8 mouse cellular contexts compared by ENCODE assay signal in genomic region chr16:33950830-33951229, GRCm38 (mm10). TPM values are rescaled to one million over a fixed set of nuclear protein-coding genes. Genes with fewer than 3 reads are reported as not detected.
DNase-seq lines count a peak whose midpoint lies in the region; ATAC-seq and TF ChIP-seq lines count a peak whose summit lies in the region.

No protein-coding gene starts in this region.

- H3K36me3 ChIP-seq in hindbrain, embryonic 13.5 days = peaks cover 34% of the 10 kb centered on the region
- peaks cover 4% of the 10 kb centered on the region for H3K36me3 ChIP-seq in lung, postnatal 0 days (ENCODE audit: insufficient read depth, low read length)

- H3K9me3 ChIP-seq in hindbrain, embryonic 13.5 days = no peaks in the 10 kb centered on the region
- no peaks in the 10 kb centered on the region for H3K9me3 ChIP-seq in lung, postnatal 0 days (ENCODE audit: low read length)

- no peak overlapping the region for H3K9ac ChIP-seq in hindbrain, embryonic 13.5 days
- H3K9ac ChIP-seq in lung, postnatal 0 days (replicated peaks; ENCODE audit: low read depth) = no peak overlapping the region

- 0 out of 2 replicates have a peak, but pooled peaks cover 3% of the 10 kb centered on the region for H3K4me1 ChIP-seq in hindbrain, embryonic 13.5 days (replicated peaks)
- H3K4me1 ChIP-seq in lung, postnatal 0 days (ENCODE audit: insufficient read depth, low read depth, low read length) = no peaks in the 10 kb centered on the region

- DNase-seq in MN1 (ENCODE audit: low spot score) = peak; percentile 83
- peak; percentile 88 to 92 for DNase-seq in cerebellum, adult 18-20 months
- peak; percentile 84 to 87 for DNase-seq in layer of hippocampus, postnatal 10 days (ENCODE audit: low spot score in 2 of 2)
- DNase-seq in lung, postnatal 0 days (ENCODE audit: low spot score) = peak; percentile 93
- peak; percentile 80 for DNase-seq in ovary, postnatal 14 days (ENCODE audit: low spot score)
- peak; percentile 35 to 79 for DNase-seq in thymus, postnatal 10 days (ENCODE audit: low spot score in 2 of 2)

- H3K4me2 ChIP-seq in hindbrain, embryonic 13.5 days = no peak overlapping the region
- H3K4me2 ChIP-seq in lung, postnatal 0 days (replicated peaks; ENCODE audit: low read depth, low read length) = no peak overlapping the region

- ATAC-seq in frontal cortex, adult (ENCODE audit: low TSS enrichment) = peak; percentile 86
- ATAC-seq in hindbrain, embryonic 13.5 days (ENCODE audit: low FRiP score) = peak; percentile 49; the same call in 1 of the 2 replicates
- ATAC-seq in lung, postnatal 0 days = peak; percentile 91

- WGBS in hindbrain, embryonic 13.5 days = 39% methylated on average over 4 of the region's 4 CpGs
- 24% methylated on average over 4 of the region's 4 CpGs for WGBS in lung, postnatal 0 days

- H3K27ac ChIP-seq in hindbrain, embryonic 13.5 days = no peak overlapping the region
- no peak overlapping the region for H3K27ac ChIP-seq in lung, postnatal 0 days (ENCODE audit: low read length)

- TF ChIP-seq EP300 in lung, postnatal 0 days (IDR thresholded peaks at IDR 0.05) = no peak

- H3K27me3 ChIP-seq in hindbrain, embryonic 13.5 days = no peaks in the 10 kb centered on the region
- no peaks in the 10 kb centered on the region for H3K27me3 ChIP-seq in lung, postnatal 0 days (replicated peaks; ENCODE audit: insufficient read depth, low read length)

- TF ChIP-seq CTCF in lung, postnatal 0 days (IDR thresholded peaks at IDR 0.05) = peak; percentile 99

- H3K4me3 ChIP-seq in hindbrain, embryonic 13.5 days = no peak overlapping the region
- H3K4me3 ChIP-seq in lung, postnatal 0 days (ENCODE audit: low read depth, low read length) = no peak overlapping the region

RNA-seq across cellular contexts. Expression of gene Umps, which starts 16.0 kb away (rescaled TPM):
- 22.0 and 24.1 TPM in 2 replicates for polyA plus RNA-seq in hindbrain, embryonic 13.5 days (2015; fragmentation: Nextera tagmentation; extraction: Ambion mirVana)
- total RNA-seq in layer of hippocampus, postnatal 10 days (2021) = 10 to 100 TPM; 17.1 to 18.5 TPM
- polyA plus RNA-seq in lung, postnatal 0 days (2015; fragmentation: Nextera tagmentation; extraction: Ambion mirVana) = 10.3 and 11.1 TPM in 2 replicates
